Mouse (Mus musculus): ENCODE measurements around the gene Aox4.

- TF ChIP-seq CTCF (IDR thresholded peaks at IDR 0.05) (peak; percentile 38), EP300 (IDR thresholded peaks at IDR 0.05) (no peak)
These were observed 25.2 kb downstream of the Aox4 start for GRCm38 (mm10) chr1:58235405-58235804.

All from lung, postnatal 0 days (tissue).